Mouse (Mus musculus): ENCODE results near the gene Rps11. TPM values are rescaled to one million over a fixed set of nuclear protein-coding genes. Genes with fewer than 3 reads are reported as not detected.
"Not testable (repeated sequence)": the region's sequence is repeated elsewhere in the genome, so short reads cannot be mapped to it uniquely, and the experiment has no call there.

The Rps11 gene
- polyA plus RNA-seq, 1 experiment from 2014 or later = 2,260 TPM

GRCm38 (mm10) chr7:45133446-45134159 lies 9.4 kb upstream of the Rps11 start:
- no peak for DNase-seq (ENCODE audit: low spot score)

- no peak for DNase-seq (ENCODE audit: low spot score)
These were observed 7.6 kb upstream of the Rps11 start for GRCm38 (mm10) chr7:45131850-45132249.

GRCm38 (mm10) chr7:45129776-45130512 lies 5.7 kb upstream of the Rps11 start:
- DNase-seq (ENCODE audit: low spot score) = no peak

- DNase-seq (ENCODE audit: low spot score) = no peak
These were observed 5.1 kb upstream of the Rps11 start for GRCm38 (mm10) chr7:45129318-45129717.

GRCm38 (mm10) chr7:45128624-45129246 lies 4.5 kb upstream of the Rps11 start, which contains the start of gene Rpl13a:
Rpl13a (minus strand) TSS chr7:45128761.
- peak; percentile 100 for DNase-seq (ENCODE audit: low spot score)

GRCm38 (mm10) chr7:45127700-45128224 lies 3.5 kb upstream of the Rps11 start:
- no peak for DNase-seq (ENCODE audit: low spot score)

- DNase-seq (ENCODE audit: low spot score) = peak; percentile 50
These were observed 2.8 kb upstream of the Rps11 start for GRCm38 (mm10) chr7:45126844-45127699.

GRCm38 (mm10) chr7:45126147-45126843 lies 2.1 kb upstream of the Rps11 start:
- no peak for DNase-seq (ENCODE audit: low spot score)

- not testable (repeated sequence) for DNase-seq (ENCODE audit: low spot score)
These were observed 1.4 kb upstream of the Rps11 start for GRCm38 (mm10) chr7:45125649-45126048.

GRCm38 (mm10) chr7:45125144-45125600 lies 933 bp upstream of the Rps11 start:
- peak; percentile 45 for DNase-seq (ENCODE audit: low spot score)

- DNase-seq (ENCODE audit: low spot score) = no peak
These were observed 1.1 kb downstream of the Rps11 start for GRCm38 (mm10) chr7:45123186-45123570.

GRCm38 (mm10) chr7:45122561-45123185 lies 1.6 kb downstream of the Rps11 start:
- DNase-seq (ENCODE audit: low spot score) = no peak

GRCm38 (mm10) chr7:45121966-45122365 lies 2.3 kb downstream of the Rps11 start:
- DNase-seq (ENCODE audit: low spot score) = no peak

GRCm38 (mm10) chr7:45121404-45121803 lies 2.8 kb downstream of the Rps11 start:
- DNase-seq (ENCODE audit: low spot score) = peak; percentile 87

- no peak for DNase-seq (ENCODE audit: low spot score)
These were observed 4.2 kb downstream of the Rps11 start for GRCm38 (mm10) chr7:45119780-45120709.

GRCm38 (mm10) chr7:45118336-45118735 lies 5.9 kb downstream of the Rps11 start:
- no peak for DNase-seq (ENCODE audit: low spot score)

- DNase-seq (ENCODE audit: low spot score) = no peak
These were observed 6.7 kb downstream of the Rps11 start for GRCm38 (mm10) chr7:45117566-45117965.

GRCm38 (mm10) chr7:45113476-45113875 lies 10.8 kb downstream of the Rps11 start:
- DNase-seq (ENCODE audit: low spot score) = no peak

- DNase-seq (ENCODE audit: low spot score) = no peak
These were observed 11.7 kb downstream of the Rps11 start for GRCm38 (mm10) chr7:45112529-45112928.

All from thymus, postnatal 0 days (tissue).